Mouse (Mus musculus) embryonic facial prominence, embryonic 11.5 days (tissue): ENCODE measurements around the gene Zfp513. TPM values are rescaled to one million over a fixed set of nuclear protein-coding genes. Genes with fewer than 3 reads are reported as not detected.

Source experiments
- ATAC-seq: fragments of 200-750 bp; cut with Nextera tagmentation; replicated peaks from 2 replicates; pipeline ENCODE4 v1.8.0; 2017; ENCODE audit warnings: low read depth; ENCODE audit not compliant: insufficient number of reproducible peaks, low FRiP score, low TSS enrichment
- DNase-seq: peaks from one replicate; pipeline ENCODE4 v3.0.0-alpha.2; 2015; ENCODE audit warnings: low spot score
- H3K27ac ChIP-seq: fragments of 300-500 bp; sonication (generic); replicated peaks from 2 replicates; pipeline ENCODE4 v1.5.1; 2014; ENCODE audit warnings: mild to moderate bottlenecking, low read depth, low read length, control low read depth
- H3K27me3 ChIP-seq: fragments of 300-500 bp; sonication (generic); 2 replicates; pipeline ENCODE4 v1.6.1; 2014; ENCODE audit warnings: mild to moderate bottlenecking, low read length, moderate library complexity, mixed read lengths; ENCODE audit not compliant: control insufficient read depth, insufficient read depth
- H3K36me3 ChIP-seq: fragments of 300-500 bp; sonication (generic); replicated peaks from 2 replicates; pipeline ENCODE4 v1.6.1; 2014; ENCODE audit warnings: low read depth, mild to moderate bottlenecking, low read length, moderate library complexity, mixed read lengths; ENCODE audit not compliant: control insufficient read depth, insufficient read depth
- H3K4me1 ChIP-seq: fragments of 300-500 bp; sonication (generic); 2 replicates; pipeline ENCODE4 v1.6.1; 2014; ENCODE audit warnings: low read length, mixed read lengths; ENCODE audit not compliant: control insufficient read depth, insufficient read depth
- H3K4me2 ChIP-seq: fragments of 300-500 bp; sonication (generic); 2 replicates; pipeline ENCODE4 v1.6.1; 2014; ENCODE audit warnings: low read depth, mild to moderate bottlenecking, control low read depth, low read length, moderate library complexity
- H3K4me3 ChIP-seq: fragments of 300-500 bp; sonication (generic); 2 replicates; pipeline ENCODE4 v1.5.1; 2014; ENCODE audit warnings: low read depth, low read length, control low read depth
- H3K9ac ChIP-seq: fragments of 300-500 bp; sonication (generic); replicated peaks from 2 replicates; pipeline ENCODE4 v1.6.1; 2014; ENCODE audit warnings: mild to moderate bottlenecking, control low read depth, low read length
- H3K9me3 ChIP-seq: fragments of 300-500 bp; sonication (generic); replicated peaks from 2 replicates; pipeline ENCODE4 v1.6.1; 2016; ENCODE audit warnings: mild to moderate bottlenecking, low read length, inconsistent platforms, mixed read lengths; ENCODE audit not compliant: control insufficient read depth
- WGBS: fragments of 180-500 bp; shearing (Covaris S2); extraction: QIAGEN DNeasy Blood & Tissue Kit; methylation state at CpG from one replicate; pipeline ENCODE4 v1.1.7; 2014; 5-methylcytosine and 5-hydroxymethylcytosine counted together
- polyA plus RNA-seq: library from polyadenylated mRNA; unstranded; fragments of >200 nt; fragmentation: Nextera tagmentation; extraction: Ambion mirVana; gene quantifications from 2 replicates; pipeline ENCODE4 v1.2.1, GENCODE M21; 2014

The Zfp513 gene
- polyA plus RNA-seq, 1 experiment from 2014 or later, result 4.0 TPM

GRCm38 (mm10) chr5:31204421-31204820 is 2.3 kb upstream of the Zfp513 start:
- Histone ChIP-seq H3K27ac (no peak overlapping the region), H3K4me1 (no peaks in the 10 kb centered on the region), H3K27me3 (no peaks in the 10 kb centered on the region), H3K36me3 (peaks cover 19% of the 10 kb centered on the region), H3K4me2 (no peak overlapping the region), H3K9me3 (peaks cover 5% of the 10 kb centered on the region), H3K4me3 (no peak overlapping the region), H3K9ac (no peak overlapping the region)
- ATAC-seq (no peak), DNase-seq (no peak)
- WGBS, result 87% methylated on average over 6 of the region's 6 CpGs

GRCm38 (mm10) chr5:31203866-31204265 is 1.8 kb upstream of the Zfp513 start:
- no peak overlapping the region for H3K27ac ChIP-seq
- H3K4me1 ChIP-seq, result no peaks in the 10 kb centered on the region
- WGBS, result 95% methylated on average over 2 of the region's 2 CpGs
- H3K9ac ChIP-seq, result no peak overlapping the region
- H3K4me2 ChIP-seq, result no peak overlapping the region
- H3K9me3 ChIP-seq, result peaks cover 5% of the 10 kb centered on the region
- peaks cover 19% of the 10 kb centered on the region for H3K36me3 ChIP-seq
- no peaks in the 10 kb centered on the region for H3K27me3 ChIP-seq
- DNase-seq (no peak), ATAC-seq (no peak)
- no peak overlapping the region for H3K4me3 ChIP-seq

GRCm38 (mm10) chr5:31202933-31203332 is 830 bp upstream of the Zfp513 start:
- peak overlapping the region; percentile 81 for H3K9ac ChIP-seq
- ATAC-seq, result 0 out of 2 replicates have a peak, but pooled peaks have one; percentile 8
- DNase-seq, result no peak
- H3K4me1 ChIP-seq, result no peaks in the 10 kb centered on the region
- peaks cover 5% of the 10 kb centered on the region for H3K9me3 ChIP-seq
- peak overlapping the region; percentile 52; the same call in 1 of the 2 replicates for H3K27ac ChIP-seq
- peak overlapping the region; percentile 65; the same call in 1 of the 2 replicates for H3K4me2 ChIP-seq
- WGBS, result 85% methylated on average over 7 of the region's 7 CpGs
- no peaks in the 10 kb centered on the region for H3K27me3 ChIP-seq
- peak overlapping the region; percentile 84 for H3K4me3 ChIP-seq
- H3K36me3 ChIP-seq, result peaks cover 24% of the 10 kb centered on the region

- 18% methylated on average over 13 of the region's 13 CpGs for WGBS
- no peaks in the 10 kb centered on the region for H3K27me3 ChIP-seq
- peak overlapping the region; percentile 84 for H3K4me3 ChIP-seq
- H3K9ac ChIP-seq, result peak overlapping the region; percentile 81
- no peak for ATAC-seq
- no peak for DNase-seq
- peaks cover 33% of the 10 kb centered on the region for H3K36me3 ChIP-seq
- H3K4me2 ChIP-seq, result peak overlapping the region; percentile 61
- H3K9me3 ChIP-seq, result peaks cover 5% of the 10 kb centered on the region
- H3K4me1 ChIP-seq, result no peaks in the 10 kb centered on the region
- peak overlapping the region; percentile 65 for H3K27ac ChIP-seq
Measured at GRCm38 (mm10) chr5:31201042-31201741, 911 bp downstream of the Zfp513 start.

DNA sequence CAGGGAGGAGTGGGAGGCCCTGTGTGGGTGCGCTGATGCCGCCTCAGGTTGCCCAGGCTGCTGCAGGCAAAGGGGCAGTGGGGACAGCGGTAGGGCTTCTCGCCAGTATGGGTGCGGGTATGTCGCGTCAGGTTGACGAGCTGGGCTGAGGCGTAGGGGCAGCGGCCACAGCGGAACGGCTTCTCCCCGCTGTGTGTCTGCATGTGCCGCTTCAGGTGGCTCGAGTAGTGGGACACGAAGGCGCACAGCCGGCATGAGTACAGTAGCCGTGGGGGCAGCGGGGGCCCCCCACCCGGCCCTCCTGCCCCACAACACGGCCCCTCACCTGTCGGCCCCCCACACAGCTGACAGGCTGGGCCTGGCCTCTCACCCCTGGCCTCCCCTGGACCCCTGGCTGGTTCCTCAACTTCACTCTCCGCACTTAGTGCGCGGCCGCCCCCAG is 1.8 kb downstream of the Zfp513 start:
- H3K4me1 ChIP-seq, result no peaks in the 10 kb centered on the region
- peaks cover 5% of the 10 kb centered on the region for H3K9me3 ChIP-seq
- ATAC-seq, result no peak
- H3K27ac ChIP-seq, result no peak overlapping the region
- no peak overlapping the region; the same call in 1 of the 2 replicates for H3K4me2 ChIP-seq
- WGBS, result 91% methylated on average over 27 of the region's 27 CpGs
- no peak overlapping the region for H3K4me3 ChIP-seq
- H3K36me3 ChIP-seq, result peaks cover 37% of the 10 kb centered on the region
- no peaks in the 10 kb centered on the region for H3K27me3 ChIP-seq
- H3K9ac ChIP-seq, result no peak overlapping the region; the same call in 1 of the 2 replicates
- DNase-seq, result no peak

DNA sequence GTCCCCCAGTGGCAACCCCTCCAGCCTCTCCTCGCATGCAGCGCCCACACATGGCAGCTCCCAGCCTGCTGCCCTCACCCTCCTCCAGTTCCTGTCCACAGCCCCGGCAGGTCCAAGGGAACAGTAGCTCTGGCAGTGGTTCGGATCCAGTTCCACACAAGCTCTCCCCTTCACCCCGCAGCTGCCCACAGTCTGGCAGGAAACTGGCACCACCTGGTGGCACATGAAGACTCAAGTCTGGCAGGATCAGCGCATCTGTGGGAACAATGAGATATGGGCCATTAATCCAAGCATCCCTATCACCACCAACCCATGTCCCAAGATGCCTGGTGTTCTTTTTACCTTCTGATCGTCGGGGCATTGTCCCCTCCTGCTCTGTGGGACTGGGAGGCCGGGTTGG is 2.2 kb downstream of the Zfp513 start:
- WGBS, result 89% methylated on average over 9 of the region's 9 CpGs
- H3K27me3 ChIP-seq, result no peaks in the 10 kb centered on the region

GRCm38 (mm10) chr5:31199321-31199892 is 2.7 kb downstream of the Zfp513 start:
- no peaks in the 10 kb centered on the region for H3K4me1 ChIP-seq
- peaks cover 5% of the 10 kb centered on the region for H3K9me3 ChIP-seq
- WGBS, result 93% methylated on average over 19 of the region's 19 CpGs
- DNase-seq, result no peak
- no peak overlapping the region for H3K27ac ChIP-seq
- peaks cover 37% of the 10 kb centered on the region for H3K36me3 ChIP-seq
- H3K9ac ChIP-seq, result no peak overlapping the region
- H3K4me3 ChIP-seq, result no peak overlapping the region
- ATAC-seq, result no peak
- H3K4me2 ChIP-seq, result no peak overlapping the region
- no peaks in the 10 kb centered on the region for H3K27me3 ChIP-seq

More for the DNA sequence above, 2.2 kb downstream of the Zfp513 start:
- H3K27ac ChIP-seq, result no peak overlapping the region
- no peak overlapping the region for H3K4me3 ChIP-seq
- ATAC-seq (no peak), DNase-seq (no peak)
- no peaks in the 10 kb centered on the region for H3K4me1 ChIP-seq
- peaks cover 5% of the 10 kb centered on the region for H3K9me3 ChIP-seq
- no peak overlapping the region; the same call in 1 of the 2 replicates for H3K9ac ChIP-seq
- peaks cover 37% of the 10 kb centered on the region for H3K36me3 ChIP-seq
- no peak overlapping the region for H3K4me2 ChIP-seq
